Mouse (Mus musculus): ENCODE data around the gene Nop10. TPM values are rescaled to one million over a fixed set of nuclear protein-coding genes. Genes with fewer than 3 reads are reported as not detected.

Gene Nop10
- polyA plus RNA-seq, 1 experiment from 2014 or later: 224 TPM

DNA sequence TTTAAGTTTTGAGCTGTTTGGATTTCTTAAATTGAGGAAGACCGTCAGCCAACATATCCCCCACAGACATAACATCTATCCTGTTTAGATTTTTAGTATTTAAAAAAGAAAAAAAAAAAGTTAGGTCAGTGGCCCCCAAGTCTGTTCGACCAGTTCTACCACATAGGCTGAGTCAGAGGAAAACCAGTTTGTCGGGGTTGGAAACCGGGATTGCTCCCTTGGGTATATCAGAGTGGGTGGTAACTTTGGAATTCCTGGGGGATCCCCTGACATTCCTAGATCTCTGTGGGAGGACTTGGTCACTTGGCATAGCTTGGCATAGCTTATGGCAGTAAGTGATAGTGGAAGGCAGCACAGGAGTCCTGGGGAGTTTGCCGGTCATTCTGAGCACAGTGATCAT lies 16.4 kb upstream of the Nop10 start:
- no peak for DNase-seq (ENCODE audit: extremely low spot score, low spot score)
- Histone ChIP-seq H3K9me3 (no peaks in the 10 kb centered on the region), H3K4me3 (no peak overlapping the region), H3K36me3 (replicated peaks) (peaks cover 45% of the 10 kb centered on the region), H3K27ac (no peak overlapping the region), H3K4me1 (peaks cover 22% of the 10 kb centered on the region), H3K27me3 (ENCODE audit: poor library complexity, severe bottlenecking) (0 out of 2 replicates have a peak, but pooled peaks cover 4% of the 10 kb centered on the region)
- 91% methylated on average over 5 of the region's 5 CpGs for WGBS

DNA sequence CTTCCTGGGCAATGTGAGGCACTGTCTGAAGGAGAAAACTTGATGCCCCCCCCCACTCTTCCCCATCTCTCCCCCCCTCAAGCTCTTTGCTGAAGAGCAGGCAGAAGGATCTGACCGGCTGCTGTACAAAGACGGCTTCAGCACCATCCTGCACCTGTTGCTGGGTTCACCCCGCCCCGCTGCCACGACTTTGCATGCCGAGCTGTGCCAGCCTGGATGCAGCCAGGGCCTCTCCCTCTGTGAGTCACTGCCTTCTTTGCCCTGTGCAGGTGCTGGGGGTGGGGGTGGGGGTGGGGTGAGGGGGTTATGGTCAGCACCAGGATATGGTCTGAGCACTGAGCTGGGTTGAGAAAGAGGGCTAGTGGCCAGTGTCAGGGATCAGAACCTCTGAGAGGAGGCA lies 15.5 kb upstream of the Nop10 start:
- DNase-seq (ENCODE audit: extremely low spot score, low spot score): no peak
- Histone ChIP-seq H3K9me3 (no peaks in the 10 kb centered on the region), H3K4me1 (peaks cover 13% of the 10 kb centered on the region; the same call in 1 of the 2 replicates), H3K4me3 (no peak overlapping the region), H3K27ac (no peak overlapping the region), H3K27me3 (ENCODE audit: poor library complexity, severe bottlenecking) (0 out of 2 replicates have a peak, but pooled peaks cover 2% of the 10 kb centered on the region), H3K36me3 (replicated peaks) (peaks cover 45% of the 10 kb centered on the region)
- 94% methylated on average over 6 of the region's 6 CpGs for WGBS

DNA sequence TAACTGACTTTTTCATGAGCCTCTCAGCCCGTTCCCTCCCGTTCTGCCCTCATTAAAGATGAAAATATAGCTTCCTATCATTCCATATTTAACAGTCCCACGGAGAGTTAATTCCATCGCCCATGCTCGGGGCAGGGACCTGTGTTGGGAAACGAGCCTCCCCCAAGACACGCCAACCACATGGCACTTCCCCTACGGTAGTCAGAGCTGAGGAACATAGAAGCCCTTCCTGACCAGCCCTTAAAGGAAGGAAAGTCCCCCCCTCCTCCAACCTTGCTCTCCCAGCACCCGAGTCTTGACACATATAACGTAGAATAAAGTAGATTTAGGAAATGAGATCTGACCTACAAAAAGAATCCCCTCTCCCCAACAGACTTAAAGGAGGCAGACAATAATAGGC lies 14.4 kb upstream of the Nop10 start:
- H3K27ac ChIP-seq: no peak overlapping the region
- peaks cover 42% of the 10 kb centered on the region for H3K36me3 ChIP-seq (replicated peaks)
- H3K4me3 ChIP-seq: no peak overlapping the region
- WGBS: 87% methylated on average over 10 of the region's 10 CpGs
- no peaks in the 10 kb centered on the region for H3K9me3 ChIP-seq
- H3K27me3 ChIP-seq (ENCODE audit: poor library complexity, severe bottlenecking): no peaks in the 10 kb centered on the region
- H3K4me1 ChIP-seq: peaks cover 8% of the 10 kb centered on the region
- no peak for DNase-seq (ENCODE audit: extremely low spot score, low spot score)

DNA sequence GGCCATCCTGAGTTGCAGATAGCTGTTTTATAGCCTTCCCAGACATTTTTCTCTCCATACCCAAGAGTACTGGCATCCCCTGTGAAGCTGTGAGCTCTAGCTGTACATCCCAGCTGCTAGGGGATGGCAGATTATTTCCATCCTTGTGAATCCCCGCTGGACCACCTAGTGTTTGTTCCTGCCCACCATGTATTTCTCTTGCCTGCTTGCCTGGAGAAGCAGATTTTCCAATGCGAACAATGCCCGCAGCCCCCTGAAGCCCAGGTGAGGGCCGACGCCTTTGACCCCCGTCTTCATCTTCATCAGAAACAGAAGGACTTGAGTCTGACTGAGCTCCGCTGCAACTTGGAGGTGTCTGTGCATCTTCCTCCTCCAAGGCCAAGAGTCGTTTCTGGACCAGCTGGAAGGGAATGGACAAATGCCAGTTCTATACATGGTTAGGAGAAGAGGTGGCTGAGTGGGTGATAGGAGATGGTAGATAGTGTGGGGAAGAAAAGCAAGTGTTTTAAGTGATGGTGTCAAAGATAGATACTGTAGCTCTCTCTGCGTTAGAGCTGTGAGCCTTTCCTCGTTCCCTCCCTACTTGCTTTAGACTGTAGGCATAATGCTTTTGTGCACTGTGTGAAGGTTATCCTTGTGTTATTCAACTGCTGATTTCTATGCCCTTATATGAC lies 11.8 kb upstream of the Nop10 start:
- peaks cover 4% of the 10 kb centered on the region for H3K4me1 ChIP-seq
- no peak for DNase-seq (ENCODE audit: extremely low spot score, low spot score)
- no peaks in the 10 kb centered on the region for H3K27me3 ChIP-seq (ENCODE audit: poor library complexity, severe bottlenecking)
- peaks cover 19% of the 10 kb centered on the region for H3K36me3 ChIP-seq (replicated peaks)
- no peak overlapping the region for H3K4me3 ChIP-seq
- no peak overlapping the region for H3K27ac ChIP-seq
- H3K9me3 ChIP-seq: no peaks in the 10 kb centered on the region
- 89% methylated on average over 10 of the region's 10 CpGs for WGBS

DNA sequence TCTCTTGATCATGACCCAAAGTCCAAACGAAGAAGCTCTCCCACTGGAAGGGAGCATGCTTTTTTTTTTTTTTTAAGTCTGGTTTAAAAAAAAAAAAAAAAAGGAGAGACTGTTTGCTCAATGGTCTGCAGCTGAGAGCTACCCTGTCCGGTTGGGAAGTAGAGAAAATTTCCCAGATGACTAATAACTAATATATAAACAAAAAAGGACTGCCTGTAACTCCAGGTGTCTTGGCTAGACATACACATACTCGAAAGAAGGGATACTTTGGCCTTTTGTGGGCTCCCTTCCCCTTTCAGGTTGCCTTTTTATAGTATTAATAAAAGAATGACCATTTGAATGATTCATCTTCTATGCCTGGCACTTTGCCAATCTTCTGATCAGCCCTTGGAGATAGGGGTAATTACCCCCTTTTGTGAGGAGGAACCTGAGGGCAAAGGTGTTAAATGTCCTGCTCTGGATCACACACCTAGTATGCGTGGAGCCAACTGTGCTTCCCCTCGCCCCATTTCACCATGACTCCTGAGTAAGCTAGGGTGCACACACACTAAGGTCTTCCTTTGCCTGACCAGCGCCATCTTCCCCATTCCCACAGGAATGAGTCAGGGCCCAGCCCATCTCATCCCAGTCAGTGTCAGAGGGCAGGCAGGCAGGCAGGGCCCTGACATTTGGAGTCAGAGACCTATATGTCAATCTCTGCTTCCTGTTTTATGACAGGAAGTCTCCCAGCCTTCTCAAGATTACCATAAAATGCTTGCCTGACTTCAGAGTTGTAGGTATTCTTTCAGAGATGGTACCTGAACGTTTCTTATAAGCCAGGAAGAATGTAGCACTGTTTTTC lies 6.8 kb upstream of the Nop10 start:
- Histone ChIP-seq H3K9me3 (no peaks in the 10 kb centered on the region), H3K4me1 (peaks cover 4% of the 10 kb centered on the region), H3K27me3 (ENCODE audit: poor library complexity, severe bottlenecking) (no peaks in the 10 kb centered on the region), H3K4me3 (no peak overlapping the region), H3K36me3 (replicated peaks) (no peaks in the 10 kb centered on the region), H3K27ac (no peak overlapping the region)
- 79% methylated on average over 7 of the region's 7 CpGs for WGBS
- no peak for DNase-seq (ENCODE audit: extremely low spot score, low spot score)

DNA sequence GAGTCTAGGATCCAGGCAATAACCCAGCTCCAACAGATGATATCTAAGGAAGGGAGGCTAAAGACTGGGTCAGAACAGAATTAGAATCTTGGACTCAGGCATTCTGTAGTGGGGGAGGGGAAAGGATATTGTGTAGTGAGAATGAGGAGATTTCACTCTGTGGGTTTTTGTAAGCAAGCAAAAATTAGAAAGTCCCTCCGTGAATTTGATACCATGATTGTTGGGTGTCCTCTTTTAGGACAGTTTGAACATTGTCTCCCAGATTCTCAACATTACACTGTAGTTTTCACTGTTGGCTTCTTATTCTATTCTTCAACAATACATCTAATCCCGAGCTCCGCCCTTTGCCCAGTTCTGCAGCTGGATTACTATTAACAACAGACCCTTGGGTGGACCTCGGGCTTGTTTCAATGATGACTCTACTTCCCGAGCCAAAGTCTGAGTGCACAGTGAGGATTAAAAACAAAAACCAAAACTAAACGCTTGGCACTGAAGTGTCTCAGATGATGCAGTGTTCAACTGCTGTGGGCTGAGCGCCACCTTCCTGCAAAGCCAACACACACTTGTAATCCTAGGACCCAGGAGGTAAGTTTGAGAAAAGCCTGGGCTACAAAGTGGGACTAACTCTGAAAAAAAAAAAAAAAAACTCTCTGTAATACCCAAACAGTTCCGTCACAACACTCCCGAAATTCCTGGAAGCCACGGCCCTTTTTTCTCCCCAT lies 2.3 kb upstream of the Nop10 start, which contains the start of gene Nutm1:
Nutm1 (minus strand) TSS at position 51 of the 722 bp plus-strand sequence.
- Histone ChIP-seq H3K27ac (no peak within 1 kb of the TSS), H3K9me3 (no peaks in the 10 kb centered on the region), H3K4me1 (peaks cover 11% of the 10 kb centered on the region), H3K4me3 (no peak within 1 kb of the TSS), H3K27me3 (ENCODE audit: poor library complexity, severe bottlenecking) (no peaks in the 10 kb centered on the region), H3K36me3 (replicated peaks) (peaks cover 4% of the 10 kb centered on the region; the same call in 1 of the 2 replicates)
- WGBS: 75% methylated on average over 10 of the region's 10 CpGs
- DNase-seq (ENCODE audit: extremely low spot score, low spot score): no peak

DNA sequence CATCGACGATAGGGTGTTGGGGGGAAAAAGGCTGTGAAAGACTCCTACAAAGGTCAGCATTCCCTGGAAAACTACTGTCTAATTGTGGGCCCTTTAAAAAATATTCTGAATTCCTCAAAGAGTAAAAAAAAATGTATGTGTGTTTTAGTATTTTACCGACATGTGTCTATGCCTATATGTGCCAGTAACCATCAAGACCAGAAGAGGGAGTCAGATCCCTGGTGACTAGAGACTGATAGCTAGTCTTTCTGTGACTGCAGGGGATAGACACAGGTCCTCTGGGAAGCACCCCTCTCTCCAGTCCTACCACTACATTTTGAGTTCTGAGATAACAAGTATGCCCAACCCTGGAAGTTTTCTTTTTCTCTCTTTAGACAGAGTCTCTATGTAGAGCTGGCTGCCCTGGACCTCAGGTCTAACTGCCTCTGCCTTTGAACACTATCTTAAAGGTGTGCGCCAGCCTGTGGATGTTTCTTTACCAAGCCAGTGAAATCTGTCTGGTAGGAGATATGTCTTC lies 1.1 kb downstream of the Nop10 start:
- no peaks in the 10 kb centered on the region for H3K9me3 ChIP-seq
- WGBS: 44% methylated on average over 4 of the region's 4 CpGs
- H3K4me3 ChIP-seq: peak overlapping the region; percentile 64
- peak overlapping the region; percentile 84 for H3K27ac ChIP-seq
- H3K4me1 ChIP-seq: peaks cover 37% of the 10 kb centered on the region
- no peaks in the 10 kb centered on the region for H3K27me3 ChIP-seq (ENCODE audit: poor library complexity, severe bottlenecking)
- DNase-seq (ENCODE audit: extremely low spot score, low spot score): no peak
- peaks cover 4% of the 10 kb centered on the region; the same call in 1 of the 2 replicates for H3K36me3 ChIP-seq (replicated peaks)

DNA sequence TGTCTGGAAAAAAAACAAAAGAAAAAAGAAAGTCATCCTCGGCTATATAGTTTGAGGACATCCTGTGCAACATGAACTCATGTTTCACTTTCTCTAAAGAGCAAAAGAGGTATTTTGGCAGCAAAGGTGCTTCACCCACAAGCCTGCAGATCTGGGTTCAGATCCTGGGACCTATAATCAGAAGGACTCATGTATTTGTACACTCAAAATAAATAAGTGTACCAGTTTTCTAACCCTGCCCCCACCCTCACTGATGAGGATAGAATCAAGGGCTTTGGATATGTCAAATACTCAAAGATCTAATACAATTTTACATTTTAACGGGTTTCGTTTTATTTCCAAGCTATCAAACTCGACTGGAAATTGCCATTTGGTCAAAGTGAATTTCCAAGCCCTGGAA lies 2.6 kb downstream of the Nop10 start:
- 85% methylated on average over 4 of the region's 4 CpGs for WGBS
- DNase-seq (ENCODE audit: extremely low spot score, low spot score): no peak
- no peak overlapping the region for H3K27ac ChIP-seq
- H3K4me1 ChIP-seq: peaks cover 37% of the 10 kb centered on the region
- H3K4me3 ChIP-seq: no peak overlapping the region
- H3K36me3 ChIP-seq (replicated peaks): peaks cover 4% of the 10 kb centered on the region; the same call in 1 of the 2 replicates
- H3K9me3 ChIP-seq: no peaks in the 10 kb centered on the region
- no peaks in the 10 kb centered on the region for H3K27me3 ChIP-seq (ENCODE audit: poor library complexity, severe bottlenecking)

DNA sequence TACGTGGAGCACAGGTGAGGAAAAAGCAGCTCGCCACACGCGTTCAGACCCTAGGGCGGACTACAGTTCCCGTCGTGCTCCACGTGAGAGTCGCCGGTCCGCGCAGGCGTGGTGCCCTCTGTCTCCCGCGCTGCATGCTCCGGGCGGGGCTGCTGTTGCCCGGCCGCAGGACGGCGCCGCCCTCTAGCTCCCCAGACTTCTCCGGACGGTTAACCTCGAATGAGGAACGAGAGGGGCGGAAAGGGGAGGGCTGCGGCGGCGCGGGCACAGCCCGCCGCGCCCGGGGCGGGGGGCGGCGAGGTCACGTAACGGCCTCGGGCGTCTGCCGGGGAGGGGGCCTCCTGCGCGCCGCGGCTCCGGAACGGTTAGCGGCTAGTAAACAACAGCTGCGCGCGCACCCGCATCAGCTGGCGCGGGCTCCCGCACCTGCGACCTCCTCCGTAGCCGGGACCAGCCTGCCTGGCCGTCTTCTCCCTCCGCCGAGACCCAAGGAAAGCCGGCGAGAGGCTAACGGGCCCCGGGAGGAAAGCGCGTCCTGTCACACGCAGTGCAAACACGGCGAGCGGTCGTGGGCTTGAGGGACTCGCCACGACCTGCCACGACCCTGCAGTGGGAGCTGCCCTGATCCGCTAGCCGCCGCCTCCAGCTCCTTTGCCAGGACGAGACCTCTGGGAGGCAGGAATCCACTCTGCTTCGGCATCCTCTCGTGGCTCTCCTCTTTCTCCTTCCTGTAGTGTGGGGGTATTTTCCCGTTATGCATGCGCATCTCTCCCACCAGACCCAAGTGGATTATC lies 3.9 kb downstream of the Nop10 start, which contains the start of gene Slc12a6:
Slc12a6 (plus strand) TSS at position 378 of the 794 bp plus-strand sequence.
- H3K4me3 ChIP-seq: peak within 1 kb of the TSS; percentile 80
- peaks cover 4% of the 10 kb centered on the region; the same call in 1 of the 2 replicates for H3K36me3 ChIP-seq (replicated peaks)
- peak within 1 kb of the TSS; percentile 94 for H3K27ac ChIP-seq
- WGBS: under 1% methylated on average over 84 of the region's 85 CpGs
- DNase-seq (ENCODE audit: extremely low spot score, low spot score): peak; percentile 88
- H3K27me3 ChIP-seq (ENCODE audit: poor library complexity, severe bottlenecking): no peaks in the 10 kb centered on the region
- H3K4me1 ChIP-seq: peaks cover 37% of the 10 kb centered on the region
- H3K9me3 ChIP-seq: no peaks in the 10 kb centered on the region

DNA sequence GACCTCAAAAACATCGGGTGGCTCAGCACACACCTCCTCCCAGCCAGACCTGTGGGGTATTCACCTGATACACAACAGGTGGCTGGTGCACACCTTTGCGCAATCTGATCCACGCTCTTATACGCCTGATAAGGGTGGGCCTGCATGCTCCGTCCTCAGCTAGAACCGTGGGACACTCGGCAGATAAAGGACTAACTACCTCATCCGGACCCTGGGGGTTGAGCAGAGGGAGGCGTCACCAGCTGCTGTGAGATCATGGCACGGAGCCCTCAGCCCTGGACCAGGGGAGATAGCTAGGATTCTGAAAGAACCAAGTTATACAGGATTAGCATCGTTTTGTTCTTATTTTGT lies 4.5 kb downstream of the Nop10 start, which contains the start of gene Gm21985:
Gm21985 (plus strand) TSS at position 73 of the 351 bp plus-strand sequence.
- WGBS: 3% methylated on average over 11 of the region's 11 CpGs
- H3K36me3 ChIP-seq (replicated peaks): peaks cover 4% of the 10 kb centered on the region; the same call in 1 of the 2 replicates
- peak within 1 kb of the TSS; percentile 80 for H3K4me3 ChIP-seq
- no peaks in the 10 kb centered on the region for H3K9me3 ChIP-seq
- H3K4me1 ChIP-seq: peaks cover 37% of the 10 kb centered on the region
- peak; percentile 35 for DNase-seq (ENCODE audit: extremely low spot score, low spot score)
- peak within 1 kb of the TSS; percentile 94 for H3K27ac ChIP-seq
- H3K27me3 ChIP-seq (ENCODE audit: poor library complexity, severe bottlenecking): no peaks in the 10 kb centered on the region

DNA sequence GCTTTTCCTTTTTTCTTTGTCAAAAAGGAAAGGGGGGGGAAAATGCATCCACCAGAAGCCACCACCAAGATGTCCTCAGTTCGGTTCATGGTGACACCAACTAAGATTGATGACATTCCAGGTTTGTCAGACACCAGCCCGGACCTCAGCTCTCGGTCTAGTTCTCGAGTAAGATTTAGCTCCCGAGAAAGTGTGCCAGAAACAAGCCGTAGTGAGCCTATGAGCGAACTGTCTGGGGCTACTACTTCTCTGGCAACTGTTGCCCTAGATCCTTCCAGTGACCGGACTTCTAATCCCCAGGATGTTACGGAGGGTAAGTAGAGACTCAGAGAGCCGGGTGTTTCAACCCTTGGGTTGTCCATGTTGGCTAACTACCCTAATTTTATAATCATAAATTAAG lies 5.1 kb downstream of the Nop10 start:
- Histone ChIP-seq H3K4me1 (peaks cover 37% of the 10 kb centered on the region), H3K27me3 (ENCODE audit: poor library complexity, severe bottlenecking) (no peaks in the 10 kb centered on the region), H3K27ac (no peak overlapping the region), H3K36me3 (replicated peaks) (peaks cover 4% of the 10 kb centered on the region; the same call in 1 of the 2 replicates), H3K9me3 (no peaks in the 10 kb centered on the region), H3K4me3 (peak overlapping the region; percentile 80)
- 72% methylated on average over 10 of the region's 10 CpGs for WGBS
- DNase-seq (ENCODE audit: extremely low spot score, low spot score): no peak

Measured in forebrain, embryonic 10.5 days (tissue).